Mouse (Mus musculus): Measurements from ENCODE around the gene Polr2b.

DNA sequence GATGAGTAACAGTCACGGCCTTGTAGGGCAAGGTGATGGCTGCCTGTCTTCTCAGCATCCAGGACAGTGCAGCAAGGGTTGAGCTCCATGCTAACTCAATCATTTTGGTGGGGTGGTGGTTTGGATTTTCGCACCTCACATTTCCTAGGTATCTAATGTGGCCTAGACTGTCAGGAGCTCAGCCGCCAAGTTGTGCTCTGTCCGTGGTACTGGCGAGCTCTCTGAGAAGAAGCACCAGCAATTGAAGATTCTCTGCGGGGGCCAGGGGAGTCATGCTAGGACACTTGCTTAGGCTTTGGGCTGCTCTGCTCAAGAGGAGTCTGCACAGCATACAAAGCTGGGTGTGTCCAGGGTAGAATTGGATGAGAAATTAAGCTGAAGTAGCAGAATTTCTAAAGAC, 22.0 kb upstream of the Polr2b start:
- TF ChIP-seq CTCF (IDR thresholded peaks at IDR 0.05; ENCODE audit: low read depth, low read length): no peak
- TF ChIP-seq POLR2A (IDR thresholded peaks at IDR 0.05; ENCODE audit: borderline replicate concordance, low read depth, low read length): no peak

Measured in bone marrow macrophage, adult 2 months (primary cell).